Mouse (Mus musculus): Measurements from ENCODE around the gene Ahcyl1.
"Not testable (repeated sequence)": the region's sequence is repeated elsewhere in the genome, so short reads cannot be mapped to it uniquely, and the experiment has no call there.

Gene Ahcyl1

DNA sequence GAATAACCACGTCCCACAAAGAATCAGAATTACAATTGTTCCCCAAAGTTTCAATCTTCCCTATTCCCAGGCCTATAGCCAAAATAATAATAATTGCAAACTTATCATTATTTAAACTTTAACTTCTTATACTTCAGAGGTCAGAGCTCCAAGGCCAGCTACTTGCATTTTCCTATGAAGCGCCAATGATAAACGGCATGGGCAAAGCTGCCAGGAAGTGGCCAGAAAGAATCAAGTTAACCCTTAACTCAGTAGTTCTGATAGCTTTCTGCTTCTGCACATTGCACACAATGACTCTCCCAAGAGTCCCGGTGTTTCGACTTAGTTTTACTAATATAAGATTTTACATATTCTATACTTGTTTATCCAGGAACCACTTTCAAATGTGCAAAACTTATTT is 46.1 kb downstream of the Ahcyl1 start:
- DNase-seq: not testable (repeated sequence)

DNA sequence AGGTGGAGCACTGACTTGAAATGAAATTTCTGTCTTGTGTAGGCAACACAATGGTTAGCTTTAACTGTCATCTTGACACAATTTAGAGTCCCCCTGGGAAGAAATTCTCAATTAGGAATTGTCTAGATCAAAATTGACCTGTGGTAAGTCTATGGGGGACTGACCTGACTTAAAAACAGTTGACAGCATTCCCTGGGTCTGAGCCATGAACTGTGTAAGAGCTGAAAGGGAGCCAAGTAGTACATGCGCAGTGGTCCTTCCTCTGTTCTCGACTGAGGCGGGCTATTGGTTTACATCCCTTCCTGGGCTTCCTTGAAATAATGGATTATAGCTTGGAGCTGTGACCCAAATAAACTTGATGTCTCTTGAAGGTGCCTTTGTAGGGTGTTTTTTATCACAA is 49.4 kb downstream of the Ahcyl1 start:
- no peak for DNase-seq

DNA sequence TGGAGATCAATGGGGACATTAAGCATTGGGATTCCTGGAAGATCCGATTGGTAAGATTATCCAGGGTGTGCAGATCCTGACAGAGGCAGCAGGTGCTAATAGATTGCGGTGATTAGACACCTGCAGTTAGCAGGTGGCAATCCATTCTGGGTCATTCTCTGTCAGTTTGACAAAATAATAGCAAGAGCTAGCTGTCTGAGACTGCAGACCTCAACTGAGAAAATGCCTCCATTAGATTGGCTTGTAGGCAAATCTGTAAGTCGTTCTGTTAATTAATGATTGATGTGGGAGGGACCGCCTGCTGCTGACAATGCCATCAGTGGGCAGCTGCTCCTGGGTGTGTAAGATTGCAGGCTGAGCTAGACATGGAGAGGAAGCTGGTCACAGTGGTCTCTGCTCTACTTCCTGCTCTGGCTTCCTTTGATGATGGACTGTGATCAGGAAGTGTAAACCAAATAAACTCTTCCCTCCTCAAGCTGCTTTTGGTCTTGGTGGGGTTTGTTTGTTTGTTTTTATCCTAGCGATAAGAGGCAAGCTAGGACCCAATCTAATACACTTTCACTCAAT is 58.7 kb downstream of the Ahcyl1 start:
- no peak for DNase-seq

DNA sequence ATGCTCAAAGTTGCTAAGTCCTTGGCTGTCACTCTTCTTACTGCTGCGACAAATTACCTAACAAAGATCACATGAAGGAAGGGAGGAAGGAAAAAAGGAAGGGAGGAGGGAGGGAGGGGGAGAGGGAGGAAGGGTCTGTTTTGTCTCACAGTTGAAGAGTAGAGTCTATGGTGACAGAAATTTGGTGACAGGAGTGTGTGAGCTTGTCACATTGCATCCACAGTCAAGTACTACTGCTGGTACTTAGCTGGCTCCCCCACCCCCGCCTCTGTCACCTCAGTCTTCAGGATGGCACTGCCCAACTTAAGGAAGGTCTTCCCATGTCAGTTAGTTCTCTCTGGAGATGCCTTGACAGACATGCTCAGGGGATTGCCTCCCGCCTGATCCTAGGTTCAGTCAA is 60.1 kb downstream of the Ahcyl1 start:
- no peak for DNase-seq

DNA sequence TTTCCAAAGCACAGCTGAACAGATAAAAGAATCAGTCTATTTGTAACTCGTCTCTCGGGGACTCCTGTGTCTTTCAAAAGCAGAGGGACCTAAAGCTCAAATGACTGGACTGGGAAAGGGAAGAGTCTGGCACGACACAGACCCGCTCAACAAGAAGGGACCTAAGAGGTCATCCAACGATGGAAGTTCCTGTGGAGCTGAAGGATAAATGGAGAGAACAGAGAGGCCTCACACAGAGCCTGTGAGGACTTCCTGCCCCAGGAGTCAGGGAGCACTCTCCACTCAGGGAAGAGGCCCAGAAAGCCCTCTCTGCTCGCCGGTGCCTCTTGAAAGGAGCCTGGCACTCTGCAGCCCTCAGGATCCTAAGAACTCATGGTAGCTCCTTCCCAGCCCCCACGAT is 60.5 kb downstream of the Ahcyl1 start:
- no peak for DNase-seq

DNA sequence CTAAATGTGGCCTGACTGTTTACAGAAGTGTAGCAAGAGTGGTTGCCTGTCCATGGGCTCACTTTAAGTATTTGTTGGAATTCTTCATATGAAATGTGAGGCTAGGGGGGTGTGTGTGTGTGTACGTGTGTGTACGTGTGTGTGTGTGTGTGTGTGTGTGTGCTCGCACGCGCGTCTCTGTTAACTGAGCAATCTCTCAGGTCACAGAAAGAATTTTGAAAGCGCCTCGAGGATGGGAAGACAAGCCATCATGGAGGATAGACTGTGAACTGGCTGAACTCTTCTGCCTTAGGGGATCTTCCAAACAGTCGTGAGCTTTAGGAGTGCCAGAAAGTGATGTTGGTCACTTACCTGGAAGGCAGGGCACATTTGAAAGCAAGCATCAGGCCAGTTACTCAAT is 62.5 kb downstream of the Ahcyl1 start:
- DNase-seq: no peak

DNA sequence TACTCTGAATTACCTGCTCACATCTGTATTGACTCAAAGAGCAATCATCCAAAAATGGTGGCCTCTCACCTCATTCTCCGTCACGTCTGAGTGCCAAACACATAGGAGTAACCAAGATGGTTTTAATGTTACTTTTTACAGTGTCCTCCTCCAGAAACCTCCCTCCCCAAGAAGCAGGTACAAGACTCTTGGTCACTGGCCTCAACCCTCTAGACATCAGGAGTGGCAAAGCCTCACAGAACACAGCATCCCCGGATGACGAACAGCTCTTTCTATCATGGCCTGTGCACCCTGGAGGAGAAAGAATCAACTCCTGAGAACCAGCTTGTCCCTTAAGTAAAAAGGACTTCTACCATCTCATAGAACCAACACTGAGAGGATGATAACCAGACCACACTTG is 63.6 kb downstream of the Ahcyl1 start:
- no peak for DNase-seq

DNA sequence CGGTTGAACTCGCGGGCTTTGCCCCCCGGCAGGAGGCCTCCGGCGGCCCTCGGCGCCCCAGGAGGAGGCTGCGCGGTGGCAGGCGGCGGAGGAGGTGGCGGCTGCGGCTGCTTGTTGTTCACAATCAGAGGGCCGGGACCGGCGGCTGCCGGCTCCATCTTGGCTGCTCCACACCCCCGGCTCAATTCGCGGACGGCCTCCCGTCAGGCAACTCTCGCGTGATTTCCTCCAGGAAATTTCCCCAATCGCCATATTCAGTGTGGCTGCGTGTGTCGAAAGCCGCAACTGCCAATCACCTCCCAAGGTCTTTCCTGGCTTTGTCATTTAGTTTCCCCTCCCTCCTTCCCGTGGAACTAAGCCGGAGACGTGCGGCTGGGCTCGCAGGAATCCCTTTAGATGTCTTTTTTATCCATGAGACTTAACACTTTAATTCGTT is 64.8 kb downstream of the Ahcyl1 start, which contains the start of gene Strip1:
Gene Strip1, minus strand, starts transcription at position 172 of the 436 bp plus-strand sequence.
- peak; percentile 95 for DNase-seq

DNA sequence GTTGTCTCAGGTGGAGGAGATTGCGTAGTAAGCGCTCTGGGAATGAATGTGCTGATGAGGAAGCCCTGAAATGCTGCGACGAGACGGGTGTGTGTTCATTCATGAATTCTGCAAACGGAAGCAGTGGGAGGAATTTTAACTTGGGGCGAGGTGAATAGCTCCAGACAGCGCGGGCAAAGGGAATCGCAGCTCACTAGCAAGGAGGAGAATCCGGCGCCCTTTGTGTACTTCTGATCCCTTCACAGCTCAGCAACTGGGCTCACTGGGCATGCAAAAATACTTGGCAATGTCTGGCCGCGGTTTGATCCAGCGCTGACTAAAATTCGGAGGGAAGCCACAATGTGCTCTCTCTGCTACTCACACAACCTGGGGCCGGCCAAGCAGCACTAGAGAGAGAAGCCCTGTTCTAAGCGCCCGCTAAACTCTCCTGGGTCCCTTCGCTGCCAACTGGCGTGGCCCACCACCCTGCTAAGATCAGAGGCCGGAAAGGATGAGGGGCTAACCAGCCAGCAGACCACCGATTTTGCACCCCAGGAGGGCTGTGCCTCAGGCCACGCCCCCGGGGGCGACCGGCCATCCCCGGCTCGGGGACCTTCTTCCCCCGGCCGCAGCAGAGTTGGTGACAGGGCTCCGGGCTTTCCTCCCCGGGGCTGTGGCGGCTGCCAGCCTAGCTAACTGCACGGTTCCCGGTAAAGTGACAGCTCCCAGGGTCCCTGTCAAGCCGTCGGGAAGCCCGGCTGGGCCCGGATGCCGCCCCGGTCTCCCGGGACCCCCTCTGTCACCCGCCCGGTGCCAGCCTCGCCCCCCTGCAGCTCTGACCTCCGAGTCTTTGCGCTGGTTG is 65.5 kb downstream of the Ahcyl1 start, which contains the start of gene Gm10961:
Gene Gm10961, plus strand, starts transcription at position 641 of the 841 bp plus-strand sequence.
- DNase-seq: peak; percentile 73

DNA sequence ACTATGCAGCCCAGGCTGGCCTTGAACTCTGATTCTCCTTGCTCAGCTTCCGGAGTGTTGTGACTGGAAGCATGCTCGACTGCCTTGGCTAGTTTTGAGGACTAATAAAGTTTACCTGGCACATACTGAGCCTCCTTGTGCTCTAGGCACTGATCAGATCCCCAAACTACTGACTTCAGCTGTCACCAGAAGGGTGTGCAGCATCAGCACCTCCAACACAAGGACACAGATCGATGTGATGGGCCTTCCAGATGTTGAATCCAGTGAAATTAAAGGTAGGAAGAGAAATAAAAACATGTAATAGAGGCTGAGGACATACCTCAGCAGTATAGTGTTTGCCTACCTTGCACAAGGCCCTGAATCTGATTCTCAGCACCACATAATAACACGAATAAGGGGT is 66.9 kb downstream of the Ahcyl1 start:
- no peak for DNase-seq

DNA sequence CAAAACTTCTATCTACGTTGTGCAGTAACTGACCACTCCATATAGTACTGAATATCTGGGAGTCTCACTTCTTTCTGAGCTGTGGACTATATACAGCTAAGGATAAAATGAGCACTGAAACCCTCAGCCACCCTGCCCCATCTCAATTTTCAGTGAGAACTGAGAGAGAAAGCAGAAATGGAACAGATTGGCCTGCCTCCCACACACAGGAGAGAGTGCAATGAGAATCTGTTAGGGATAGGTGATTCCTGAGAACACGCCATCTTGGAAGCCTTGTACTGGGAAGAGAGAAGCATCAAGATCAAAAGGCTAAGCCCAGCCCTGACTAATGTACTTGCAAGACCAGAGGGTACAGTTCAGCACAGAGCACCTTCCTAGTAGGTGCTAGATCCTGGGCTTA is 67.8 kb downstream of the Ahcyl1 start:
- no peak for DNase-seq

DNA sequence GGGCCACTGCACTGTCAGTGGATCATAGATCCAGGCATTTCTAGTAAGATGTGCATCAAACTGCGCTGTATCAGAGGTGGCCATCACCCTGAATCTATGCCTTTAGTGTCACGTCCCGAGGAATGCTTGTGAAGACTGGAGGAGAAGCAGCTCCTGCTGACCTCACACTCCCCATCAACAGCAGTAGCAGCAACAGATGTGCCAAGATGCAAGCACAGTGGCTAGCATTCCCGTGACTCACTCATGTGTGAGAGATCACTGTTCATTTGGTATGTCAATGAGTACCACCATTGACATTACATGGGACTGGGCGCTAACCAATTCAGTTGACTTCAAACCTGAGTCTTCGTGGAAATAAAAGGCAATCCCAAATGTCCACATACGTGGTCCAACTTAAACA is 68.7 kb downstream of the Ahcyl1 start:
- DNase-seq: no peak

DNA sequence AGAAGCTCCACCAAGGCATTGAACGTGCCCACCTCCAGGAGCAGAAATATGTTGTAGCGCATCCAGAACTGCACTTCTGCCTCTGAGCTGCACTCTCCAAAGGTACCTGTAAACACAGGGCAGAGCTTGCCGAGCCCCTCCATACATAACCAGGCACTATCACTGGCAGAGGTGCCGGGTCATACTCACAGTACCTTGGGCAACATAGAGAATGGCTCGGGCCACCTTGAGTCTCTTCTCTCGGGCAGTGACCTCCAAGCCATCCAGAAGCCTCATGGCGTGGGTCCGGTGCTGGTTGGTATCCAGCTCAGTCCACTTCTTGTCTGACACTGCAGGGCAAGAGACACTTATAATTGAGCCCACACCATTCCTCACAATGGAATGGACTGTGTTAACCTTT is 69.6 kb downstream of the Ahcyl1 start:
- no peak for DNase-seq

DNA sequence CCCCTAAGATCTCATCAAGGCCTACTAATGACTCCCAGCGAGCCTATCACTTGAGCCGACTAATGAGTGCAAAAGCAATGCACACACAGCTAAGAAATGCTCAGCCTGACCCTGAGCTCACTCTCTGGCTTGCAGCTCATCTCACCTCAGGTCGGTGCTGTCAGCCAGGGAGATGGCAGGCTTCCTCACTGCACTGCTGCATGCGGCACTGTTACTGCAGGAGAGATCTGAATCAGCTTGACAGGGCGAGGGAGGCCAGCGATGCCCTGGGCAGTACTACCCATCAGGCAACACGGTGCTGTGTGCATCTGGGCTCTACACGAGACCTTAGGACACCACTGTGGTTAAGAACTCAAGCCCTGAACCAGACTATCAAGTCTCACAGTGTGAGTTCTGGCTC is 70.8 kb downstream of the Ahcyl1 start:
- no peak for DNase-seq

DNA sequence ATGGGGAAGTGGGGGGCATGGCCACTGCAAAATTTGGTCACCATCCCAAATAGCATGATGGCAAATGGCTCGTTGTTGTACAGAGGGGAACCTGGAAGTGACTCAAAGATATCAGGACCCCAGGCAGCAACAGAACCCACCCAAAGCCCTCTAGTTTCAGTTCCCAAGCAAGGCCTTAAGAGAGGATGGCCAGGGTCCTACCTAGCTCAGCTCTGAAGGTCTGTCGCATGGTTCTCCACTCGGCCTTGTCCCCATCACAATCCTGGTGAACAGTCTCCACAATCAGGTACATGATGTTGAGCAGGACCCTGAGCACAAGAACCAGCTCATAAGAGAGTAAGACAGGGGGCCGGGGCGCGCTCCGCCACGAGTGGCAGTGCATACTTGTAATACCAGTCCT is 71.9 kb downstream of the Ahcyl1 start:
- peak; percentile 1 for DNase-seq

DNA sequence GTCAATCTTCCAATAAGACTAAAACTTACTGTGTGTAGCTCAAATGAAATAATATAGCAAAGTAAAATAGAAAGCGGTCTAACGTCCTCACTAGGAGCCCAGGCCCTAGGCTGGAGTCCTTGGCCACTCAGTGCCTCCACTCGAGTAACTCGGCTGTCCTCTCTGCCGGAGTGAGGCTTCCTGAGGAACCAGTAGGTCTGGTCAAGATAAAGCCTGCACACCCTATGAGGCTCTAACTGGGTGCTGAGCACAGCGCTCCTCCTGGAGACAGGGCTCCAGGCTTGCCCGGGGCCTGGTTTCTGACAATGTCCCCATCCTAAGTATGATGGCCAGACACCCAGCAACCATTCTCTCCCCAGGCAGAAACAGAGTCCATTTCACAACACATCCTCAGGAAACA is 73.8 kb downstream of the Ahcyl1 start:
- DNase-seq: no peak

DNA sequence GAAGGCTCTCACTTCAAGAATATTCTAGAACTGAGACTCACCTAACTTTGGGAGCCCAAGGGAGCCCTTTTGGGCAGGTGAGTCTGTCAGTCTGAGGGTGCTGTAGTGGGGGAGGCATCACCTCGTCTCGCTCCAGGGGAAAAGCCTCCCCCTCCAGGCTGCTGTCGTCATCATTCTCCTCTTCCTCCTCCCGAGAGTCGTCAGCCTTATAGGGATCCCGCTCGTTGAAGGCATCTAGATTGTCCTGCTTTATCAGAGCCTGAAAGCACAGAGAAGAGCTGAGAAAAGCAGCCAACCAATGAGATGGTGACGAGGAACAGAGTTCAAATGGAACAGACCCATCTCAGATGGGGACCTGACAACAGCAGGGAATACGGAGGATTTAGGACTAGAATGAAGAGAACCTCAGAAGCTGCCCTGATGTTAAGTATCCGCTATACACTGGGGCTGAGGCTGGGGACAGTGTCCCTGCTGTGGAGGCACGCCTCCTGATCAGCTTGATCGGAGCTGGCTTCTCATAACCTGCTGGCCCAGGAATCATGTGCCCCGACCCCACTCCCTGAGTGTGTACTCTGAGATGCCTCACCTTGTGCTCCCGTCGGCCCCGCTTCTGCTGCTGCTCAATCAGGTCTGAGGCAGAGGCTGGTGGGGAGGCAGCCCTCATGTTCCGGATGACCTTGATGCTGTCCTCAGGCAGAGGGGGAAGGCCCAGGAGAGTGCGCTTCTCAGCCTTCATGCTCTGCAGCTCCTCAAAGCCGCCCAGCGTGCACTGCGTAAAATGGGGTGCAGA is 74.9 kb downstream of the Ahcyl1 start:
- DNase-seq: no peak

DNA sequence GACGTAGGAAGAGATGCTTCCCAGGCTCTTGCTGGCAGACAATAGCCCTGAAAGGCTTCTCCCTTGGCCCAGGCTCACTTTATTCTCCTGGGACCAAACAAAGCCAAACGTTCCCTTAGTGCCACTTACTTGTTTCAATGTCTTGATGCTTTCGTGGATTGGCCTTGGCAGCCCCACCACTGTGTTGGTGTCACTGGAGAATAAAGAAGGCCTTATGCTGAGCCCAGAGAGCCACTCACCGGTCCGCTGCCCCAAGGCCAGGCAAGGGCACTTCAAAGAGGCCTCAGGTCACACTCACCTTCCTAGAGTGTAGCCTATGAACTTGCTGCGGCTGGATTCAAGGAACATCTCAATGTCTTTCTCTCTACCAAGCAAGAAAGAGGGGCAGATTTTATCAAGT is 76.4 kb downstream of the Ahcyl1 start:
- no peak for DNase-seq

DNA sequence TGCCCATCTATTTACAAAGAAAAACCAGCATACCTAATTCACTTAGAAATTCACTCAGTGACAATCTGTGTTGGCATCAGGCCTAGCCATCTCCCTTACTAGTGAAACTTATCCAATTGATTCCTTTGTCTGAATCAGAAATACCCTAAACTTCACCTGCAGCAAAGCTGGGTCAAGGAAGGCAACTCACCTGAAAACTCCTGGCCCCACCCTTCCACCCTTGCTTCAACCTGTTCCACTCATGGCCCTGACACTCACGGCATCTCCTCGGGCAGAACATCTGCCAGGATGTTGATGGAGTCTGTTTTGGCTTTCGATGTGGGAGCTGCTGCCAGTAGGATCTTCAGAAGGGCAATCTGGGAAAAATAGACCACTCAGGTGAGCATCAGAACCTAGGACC is 78.6 kb downstream of the Ahcyl1 start:
- no peak for DNase-seq
